Mouse (Mus musculus) right cerebral cortex, postnatal 10 days (tissue): ENCODE data around the gene Klf9.
"Not testable (repeated sequence)": the region's sequence is repeated elsewhere in the genome, so short reads cannot be mapped to it uniquely, and the experiment has no call there.

Experiments used
- DNase-seq, 2 experiments: peaks; one replicate each; pipeline ENCODE4 v3.0.0; 2021; ENCODE audit warnings: low spot score in 2 of 2

Klf9 gene

DNA sequence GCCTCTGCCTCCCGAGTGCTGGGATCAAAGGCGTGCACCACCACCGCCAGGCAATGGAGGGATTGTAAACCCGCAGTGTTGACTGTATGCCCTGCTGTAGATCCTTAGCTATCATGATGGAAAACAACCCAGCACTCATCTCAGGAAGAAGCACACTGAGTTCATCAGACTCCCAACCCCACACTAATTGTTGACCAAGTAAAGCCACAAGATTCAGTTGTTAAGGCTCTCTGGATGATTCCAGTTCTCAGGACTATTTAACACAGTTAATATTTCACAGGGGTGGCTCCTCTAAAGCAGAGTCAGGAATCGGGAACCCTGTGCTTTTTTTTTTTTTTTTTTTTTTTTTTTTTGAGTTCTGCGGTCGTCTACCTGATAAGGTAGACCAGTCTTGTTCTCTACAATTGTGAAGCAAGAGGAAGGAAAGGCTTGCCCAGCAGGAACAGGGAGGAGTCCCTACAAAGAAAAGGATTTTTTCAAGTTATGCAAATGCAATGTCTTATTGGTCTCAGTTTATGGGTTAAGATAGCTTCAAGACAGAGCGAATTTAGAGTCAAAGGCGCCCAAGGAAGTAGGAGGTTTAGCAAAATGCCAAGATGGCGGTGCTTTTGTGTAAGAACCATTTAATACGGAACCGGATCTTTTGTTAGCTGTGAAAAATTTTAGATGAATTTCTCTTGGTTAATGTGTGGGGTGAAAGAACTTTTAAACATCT is 1.1 kb upstream of the Klf9 start:
- no peak for DNase-seq

DNA sequence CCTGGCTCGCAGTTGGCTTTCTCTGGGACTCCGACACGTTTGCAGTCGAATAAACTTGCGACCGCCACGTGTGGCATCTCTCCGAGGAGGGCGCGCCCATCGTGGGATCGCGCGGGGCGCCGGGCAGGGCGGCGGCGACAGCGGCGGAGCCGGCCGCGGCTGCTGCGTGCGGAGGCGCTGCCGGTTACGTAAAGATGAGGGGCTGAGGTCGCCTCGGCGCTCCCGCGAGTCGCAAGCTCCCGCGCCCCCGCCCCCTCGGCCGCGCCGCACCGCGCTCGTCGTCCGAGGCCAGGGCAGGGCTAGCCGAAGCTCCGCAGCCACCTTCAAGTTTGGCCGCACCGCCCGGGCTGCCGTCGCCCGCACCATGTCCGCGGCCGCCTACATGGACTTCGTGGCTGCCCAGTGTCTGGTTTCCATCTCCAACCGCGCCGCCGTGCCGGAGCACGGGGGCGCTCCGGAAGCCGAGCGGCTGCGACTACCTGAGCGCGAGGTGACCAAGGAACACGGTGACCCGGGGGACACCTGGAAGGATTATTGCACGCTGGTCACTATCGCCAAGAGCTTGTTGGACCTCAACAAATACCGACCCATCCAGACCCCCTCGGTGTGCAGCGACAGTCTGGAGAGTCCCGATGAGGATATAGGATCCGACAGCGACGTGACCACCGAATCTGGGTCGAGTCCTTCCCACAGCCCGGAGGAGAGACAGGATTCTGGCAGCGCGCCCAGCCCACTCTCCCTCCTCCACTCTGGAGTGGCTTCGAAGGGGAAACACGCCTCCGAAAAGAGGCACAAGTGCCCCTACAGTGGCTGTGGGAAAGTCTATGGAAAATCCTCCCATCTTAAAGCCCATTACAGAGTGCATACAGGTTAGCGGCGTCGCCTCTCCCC is 610 bp downstream of the Klf9 start:
- DNase-seq, result peak; percentile 90

DNA sequence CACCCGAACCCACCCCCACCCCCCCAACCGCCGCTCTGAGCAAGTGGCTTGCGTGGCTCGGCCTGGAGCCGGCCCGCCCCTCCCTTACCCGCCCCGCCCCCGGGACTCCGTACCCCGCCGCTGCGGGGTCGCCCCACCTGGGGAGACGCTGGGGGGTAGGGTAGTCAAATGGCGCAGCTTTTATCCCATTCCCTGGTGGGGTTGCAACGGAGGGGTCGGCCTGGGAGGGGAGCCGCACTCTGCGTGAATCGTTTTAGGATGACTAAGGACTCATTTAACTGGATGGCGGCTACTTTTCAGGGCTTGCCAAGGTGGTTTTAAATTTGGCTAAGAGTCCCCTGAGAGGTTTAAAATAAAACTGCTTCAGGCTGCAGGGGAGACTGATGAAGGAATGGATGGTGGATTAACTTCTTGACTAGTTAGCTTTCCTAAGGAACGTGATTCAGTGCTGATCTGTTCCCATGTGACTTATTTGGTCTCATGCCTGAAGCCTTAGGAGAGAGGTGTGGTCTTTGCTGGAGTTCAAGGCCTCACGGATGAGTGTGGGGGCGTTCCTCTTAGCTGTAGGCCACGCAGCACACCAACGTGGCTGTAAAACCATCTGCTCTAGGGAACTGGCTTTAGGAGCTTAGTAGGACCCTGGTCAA is 1.5 kb downstream of the Klf9 start:
- DNase-seq, result no peak

- no peak for DNase-seq
Observed at GRCm38 (mm10) chr19:23143074-23143445, 2.0 kb downstream of the Klf9 start.

DNA sequence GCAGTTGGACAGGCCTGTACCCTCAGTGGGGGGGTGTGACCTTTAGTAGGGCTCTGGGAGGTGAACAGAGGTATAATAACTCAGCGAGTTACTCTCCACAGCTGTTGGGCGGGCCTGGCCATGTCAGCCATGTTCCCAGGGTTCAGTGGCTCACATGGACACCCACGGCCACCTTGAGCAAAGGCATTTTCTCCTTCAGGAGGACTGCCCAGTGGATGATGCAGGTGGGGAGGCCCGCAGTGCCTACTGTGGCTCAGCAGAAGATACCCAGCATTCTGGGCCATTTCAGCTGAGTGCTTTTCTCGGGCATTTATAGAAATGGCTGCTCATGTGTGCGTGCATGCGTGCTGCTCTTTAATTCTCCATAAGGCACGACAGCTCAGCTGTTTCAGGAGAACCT is 2.5 kb downstream of the Klf9 start:
- no peak for DNase-seq

DNA sequence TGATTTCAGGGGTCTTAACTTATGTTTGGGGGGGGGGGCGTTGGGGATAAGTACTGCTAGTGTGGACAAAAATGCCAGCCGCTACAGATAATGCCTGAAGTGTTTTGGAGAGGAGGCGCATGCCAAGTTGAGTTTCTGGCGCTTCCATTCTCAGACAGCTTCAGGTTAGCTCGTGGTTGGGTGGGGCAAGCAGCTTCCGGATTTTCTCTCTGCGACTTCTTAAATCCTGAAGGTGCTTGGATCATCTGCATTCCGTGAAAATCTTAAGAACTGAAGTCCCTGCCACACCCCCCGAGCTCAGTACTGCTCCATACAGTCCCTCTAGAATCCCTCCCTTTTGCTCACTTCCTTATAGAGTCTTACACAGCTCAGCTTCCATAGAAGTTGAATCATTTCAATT is 3.0 kb downstream of the Klf9 start:
- no peak for DNase-seq

- DNase-seq, result no peak
Observed at GRCm38 (mm10) chr19:23145146-23145545, 4.1 kb downstream of the Klf9 start.

- DNase-seq, result not testable (repeated sequence)
Observed at GRCm38 (mm10) chr19:23145575-23145974, 4.5 kb downstream of the Klf9 start.

GRCm38 (mm10) chr19:23146409-23146861 is 5.4 kb downstream of the Klf9 start:
- DNase-seq, result peak; percentile 85 to 88

DNA sequence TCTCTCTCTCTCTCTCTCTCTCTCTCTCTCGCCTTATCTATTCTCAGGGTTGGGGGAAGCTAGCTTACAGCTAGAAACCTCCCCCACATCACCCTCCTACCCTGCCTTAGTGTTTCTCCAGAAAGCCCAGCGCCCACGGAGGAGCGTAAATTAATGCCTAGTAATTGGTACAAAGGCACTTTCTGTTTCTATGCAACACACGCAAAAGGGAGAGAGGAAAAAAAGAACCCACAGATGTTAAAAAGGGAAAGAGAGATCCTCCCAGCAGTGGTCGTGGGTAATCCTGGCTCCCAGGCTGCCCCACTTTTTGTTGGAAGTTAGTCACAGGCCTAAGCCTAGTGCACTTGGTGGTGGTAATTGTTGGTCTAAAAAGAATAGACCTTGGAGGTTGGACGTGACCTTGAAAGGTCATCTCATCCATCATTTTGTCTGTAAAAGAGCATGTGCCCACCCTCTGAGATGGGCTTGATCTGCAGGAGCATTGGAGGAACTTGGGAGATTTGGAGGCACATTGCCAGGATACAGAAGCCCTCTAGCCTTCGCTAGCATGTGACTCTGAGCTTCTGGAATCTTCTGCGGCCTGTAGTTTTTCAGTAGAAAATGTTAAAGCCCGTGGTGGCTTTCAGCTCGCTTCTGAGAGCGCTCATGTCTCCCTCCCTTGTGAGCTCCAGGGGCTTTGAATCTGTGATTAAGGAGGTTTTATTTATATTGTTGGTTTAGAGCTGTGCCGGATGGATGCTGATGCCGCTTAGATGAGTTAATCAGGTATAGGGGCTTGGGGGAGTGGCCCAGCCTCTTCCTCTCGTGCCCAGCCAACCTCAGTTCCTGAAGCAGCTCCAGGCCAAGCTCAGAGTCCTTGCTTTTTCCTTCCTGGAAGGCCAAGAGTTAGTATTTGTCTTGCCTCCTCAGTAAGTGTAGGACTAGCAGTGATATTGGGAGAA is 6.3 kb downstream of the Klf9 start:
- peak; percentile 70 to 80 for DNase-seq

- no peak for DNase-seq
Observed at GRCm38 (mm10) chr19:23149465-23150410, 8.7 kb downstream of the Klf9 start.

- DNase-seq, result no peak
Observed at GRCm38 (mm10) chr19:23150556-23151265, 9.7 kb downstream of the Klf9 start.

DNA sequence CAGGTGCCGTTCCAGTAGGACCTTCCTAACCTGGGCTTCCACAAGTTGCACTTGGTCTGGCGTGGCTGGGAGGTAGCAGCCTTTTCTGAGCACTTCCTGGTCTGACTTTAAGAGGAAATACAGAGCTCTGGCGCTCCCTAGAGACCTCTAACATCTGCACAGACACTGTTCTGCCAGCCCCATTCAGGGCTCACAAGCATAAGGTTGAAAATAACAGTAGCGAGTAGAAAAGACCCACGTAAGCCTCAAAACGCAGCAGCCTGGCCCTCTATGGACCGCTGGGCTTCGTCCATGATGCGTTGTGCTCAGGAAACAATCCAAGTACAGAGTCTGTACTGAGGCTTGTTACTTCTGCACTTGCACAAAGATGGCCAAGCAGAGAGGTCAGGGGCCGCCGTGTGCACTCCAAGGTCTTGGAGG is 10.6 kb downstream of the Klf9 start:
- no peak for DNase-seq

DNA sequence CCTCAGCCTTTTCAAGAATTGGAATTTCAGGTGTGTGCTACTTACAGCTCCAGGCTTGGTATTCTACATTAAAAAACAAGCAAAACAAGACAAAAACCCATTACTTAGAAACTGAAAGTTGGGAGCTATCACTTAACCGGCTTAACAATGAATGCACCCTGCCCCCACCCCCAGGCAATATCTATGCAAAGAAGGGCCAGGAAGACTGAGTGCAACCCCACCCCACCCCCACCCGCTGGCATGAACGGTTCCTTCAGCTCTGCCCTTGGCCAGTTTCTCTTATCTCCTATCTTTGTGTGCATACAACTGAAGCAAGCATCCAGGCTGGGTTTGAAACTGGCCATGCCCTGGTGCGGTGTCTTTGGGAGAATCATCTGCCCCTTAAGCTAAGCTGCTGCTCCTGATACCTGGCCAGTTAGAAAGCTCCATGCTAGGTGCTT is 11.2 kb downstream of the Klf9 start:
- no peak for DNase-seq

GRCm38 (mm10) chr19:23152771-23153605 is 12.0 kb downstream of the Klf9 start:
- DNase-seq, result peak in 1 of 2 experiments; percentile 23

- no peak for DNase-seq
Observed at GRCm38 (mm10) chr19:23153606-23154127, 12.6 kb downstream of the Klf9 start.

GRCm38 (mm10) chr19:23159780-23160395 is 18.9 kb downstream of the Klf9 start:
- DNase-seq, result peak in 1 of 2 experiments; percentile 25

DNA sequence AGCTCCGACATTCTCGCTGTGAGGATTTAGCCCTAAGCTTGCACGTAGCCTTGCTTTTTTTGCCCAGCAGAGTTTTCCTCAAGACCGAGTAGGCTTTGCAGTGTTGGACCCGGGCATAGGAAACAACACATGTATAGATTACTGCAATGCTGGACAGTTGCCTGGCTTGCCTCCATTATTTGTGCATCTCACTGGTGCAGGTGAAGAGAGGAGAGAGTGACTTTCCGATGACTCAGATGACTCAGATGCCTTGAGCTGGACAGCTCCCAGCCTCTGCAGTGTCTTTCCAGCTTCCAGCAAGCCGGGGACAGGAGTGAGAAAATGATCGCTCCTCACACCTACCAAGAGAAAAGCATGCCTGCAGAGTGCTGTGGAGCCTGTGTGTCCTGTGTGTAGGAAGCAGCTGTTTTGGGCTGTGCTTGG is 21.4 kb downstream of the Klf9 start:
- peak in 1 of 2 experiments; percentile 44 for DNase-seq
